Mouse (Mus musculus): Measurements from ENCODE around the gene Ubl7.

DNA sequence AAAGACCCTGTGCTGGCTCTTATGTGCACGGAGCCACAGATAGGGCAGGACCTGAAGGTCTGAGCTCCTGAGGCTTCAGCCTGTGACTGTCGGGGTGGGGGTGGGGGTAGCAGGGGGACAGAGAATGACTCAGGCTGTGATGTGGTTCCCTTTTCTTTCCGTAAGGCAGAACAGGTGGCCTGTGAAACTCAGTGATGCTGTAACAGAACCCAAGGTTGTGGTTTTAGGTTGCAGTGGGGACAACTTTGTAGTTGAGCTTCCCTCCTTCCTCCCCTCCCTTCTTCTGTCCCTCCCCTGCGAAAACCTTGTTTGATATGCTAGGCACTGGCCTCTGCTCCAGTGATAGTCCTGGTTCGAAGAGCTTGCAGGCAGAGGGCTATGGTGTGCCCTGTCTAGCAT, 46.1 kb downstream of the Ubl7 start:
- no peak for TF ChIP-seq POLR2A (IDR thresholded peaks at IDR 0.05; ENCODE audit: control insufficient read depth, low read depth, low read length)
- TF ChIP-seq CTCF (IDR thresholded peaks at IDR 0.05; ENCODE audit: control insufficient read depth, insufficient read depth, insufficient replicate concordance, low read depth, low read length) = no peak

Data from testis, adult 2 months (tissue).